ENCODE assay signal across 20 mouse cellular contexts in the genomic region with DNA sequence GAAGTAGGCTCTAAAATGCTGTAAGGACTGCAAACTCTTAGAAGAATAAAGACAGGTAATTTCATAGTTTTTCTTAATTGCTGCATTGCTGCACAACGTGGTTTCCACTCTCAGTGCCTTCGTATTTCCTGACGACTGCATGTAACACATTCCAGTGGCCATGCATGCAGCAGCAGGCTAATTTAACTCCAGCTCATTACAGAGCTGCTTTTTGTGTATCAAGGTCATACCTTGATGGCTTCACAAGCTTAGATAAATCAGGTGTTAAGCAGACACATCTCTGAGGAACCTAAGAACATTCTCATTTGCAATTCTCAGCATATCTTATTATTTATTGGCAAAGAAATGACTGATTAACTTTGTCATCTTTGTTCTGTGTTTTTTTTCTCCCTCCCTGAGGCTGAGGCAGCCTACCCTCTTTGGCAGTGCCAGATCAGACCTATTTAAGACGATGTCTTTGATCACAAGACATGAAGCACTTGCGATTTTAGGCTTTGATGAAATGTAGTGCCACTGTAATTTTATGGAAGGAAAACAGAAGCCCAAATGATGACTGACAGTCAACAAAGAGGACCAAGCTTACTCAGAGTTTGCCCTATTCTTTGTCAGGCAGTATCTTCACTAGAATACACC. TPM values are rescaled to one million over a fixed set of nuclear protein-coding genes. Genes with fewer than 3 reads are reported as not detected.
DNase-seq lines count a peak whose midpoint lies in the region; ATAC-seq lines count a peak whose summit lies in the region.
"Had no signal": no experiment of that assay in that cellular context is flagged by ENCODE, and none has a peak within 500 bp of the region (broad histone marks: within the 10 kb centered on the region; RNA-seq: fewer than 3 reads in every experiment).

No protein-coding gene starts in this region.

- H3K4me2 ChIP-seq in hindbrain, embryonic 14.5 days (replicated peaks), result no peak overlapping the region
- no peak overlapping the region for H3K4me2 ChIP-seq in hindbrain, embryonic 16.5 days (ENCODE audit: low read length)
- no peak overlapping the region for H3K4me2 ChIP-seq in neural tube, embryonic 13.5 days
- no peak overlapping the region for H3K4me2 ChIP-seq in hindbrain, embryonic 15.5 days
- H3K4me2 ChIP-seq: embryonic facial prominence, embryonic 12.5 days; forebrain, embryonic 12.5 days; heart, embryonic 11.5 days; heart, embryonic 15.5 days had no signal

- H3K9ac ChIP-seq in hindbrain, embryonic 14.5 days, result no peak overlapping the region
- H3K9ac ChIP-seq in hindbrain, embryonic 16.5 days (ENCODE audit: low read depth, low read length), result no peak overlapping the region
- H3K9ac ChIP-seq in neural tube, embryonic 13.5 days, result no peak overlapping the region
- H3K9ac ChIP-seq in hindbrain, embryonic 15.5 days, result no peak overlapping the region
- H3K9ac ChIP-seq: embryonic facial prominence, embryonic 12.5 days; forebrain, embryonic 12.5 days; forebrain, postnatal 0 days; heart, embryonic 15.5 days had no signal

- DNase-seq in hindbrain, embryonic 14.5 days (ENCODE audit: low spot score), result no peak
- DNase-seq in neural tube, embryonic 10.5 days (ENCODE audit: extremely low spot score, low spot score), result no peak
- DNase-seq in ovary, postnatal 10 days (ENCODE audit: low spot score), result no peak
- DNase-seq in embryo, embryonic 10.5 days (ENCODE audit: low spot score), result no peak
- DNase-seq: adrenal gland, postnatal 10 days; cerebellum, adult 11-12 months; cerebellum, adult 9-11 months; cerebellum, postnatal 36 days; forebrain, postnatal 0 days; gastrocnemius, postnatal 14 days; heart, adult 2 months; heart, postnatal 14 days; kidney, adult 11 months had no signal

- H3K4me1 ChIP-seq in hindbrain, embryonic 14.5 days (replicated peaks; ENCODE audit: control insufficient read depth, insufficient read depth, low read length), result peaks cover 22% of the 10 kb centered on the region; the same call in 1 of the 2 replicates
- peaks cover 2% of the 10 kb centered on the region; the same call in 1 of the 2 replicates for H3K4me1 ChIP-seq in hindbrain, embryonic 16.5 days (ENCODE audit: control insufficient read depth, insufficient read depth, low read depth, low read length)
- H3K4me1 ChIP-seq in neural tube, embryonic 13.5 days (replicated peaks), result peaks cover 8% of the 10 kb centered on the region; the same call in 1 of the 2 replicates
- H3K4me1 ChIP-seq in hindbrain, embryonic 15.5 days (replicated peaks), result 0 out of 2 replicates have a peak, but pooled peaks cover 8% of the 10 kb centered on the region
- H3K4me1 ChIP-seq: forebrain, embryonic 12.5 days had no signal

- no peaks in the 10 kb centered on the region for H3K9me3 ChIP-seq in hindbrain, embryonic 14.5 days (ENCODE audit: control insufficient read depth, low read length)
- no peaks in the 10 kb centered on the region for H3K9me3 ChIP-seq in hindbrain, embryonic 16.5 days (ENCODE audit: control insufficient read depth, low read length)
- H3K9me3 ChIP-seq in neural tube, embryonic 13.5 days, result no peaks in the 10 kb centered on the region
- H3K9me3 ChIP-seq in hindbrain, embryonic 15.5 days, result no peaks in the 10 kb centered on the region
- H3K9me3 ChIP-seq: embryonic facial prominence, embryonic 12.5 days; forebrain, embryonic 12.5 days; heart, embryonic 15.5 days had no signal

- ATAC-seq in hindbrain, embryonic 14.5 days (ENCODE audit: low FRiP score), result no peak
- ATAC-seq in hindbrain, embryonic 16.5 days, result no peak
- no peak for ATAC-seq in neural tube, embryonic 13.5 days (ENCODE audit: low read depth)
- ATAC-seq in hindbrain, embryonic 15.5 days (ENCODE audit: low FRiP score, low read depth), result 0 out of 2 replicates have a peak, but pooled peaks have one; percentile 24
- ATAC-seq: forebrain, postnatal 0 days had no signal

- H3K27me3 ChIP-seq in hindbrain, embryonic 14.5 days (ENCODE audit: control insufficient read depth, insufficient read depth, low read length), result no peaks in the 10 kb centered on the region
- no peaks in the 10 kb centered on the region for H3K27me3 ChIP-seq in hindbrain, embryonic 16.5 days (replicated peaks; ENCODE audit: control insufficient read depth, insufficient read depth, low read length)
- H3K27me3 ChIP-seq in neural tube, embryonic 13.5 days, result no peaks in the 10 kb centered on the region
- H3K27me3 ChIP-seq in hindbrain, embryonic 15.5 days, result no peaks in the 10 kb centered on the region
- H3K27me3 ChIP-seq: embryonic facial prominence, embryonic 12.5 days; forebrain, embryonic 12.5 days; heart, embryonic 15.5 days had no signal

- 51% methylated on average over 5 of the region's 5 CpGs for WGBS in hindbrain, embryonic 14.5 days
- 46% methylated on average over 5 of the region's 5 CpGs for WGBS in hindbrain, embryonic 16.5 days
- 63% methylated on average over 5 of the region's 5 CpGs for WGBS in neural tube, embryonic 13.5 days
- WGBS in hindbrain, embryonic 15.5 days, result 54% methylated on average over 5 of the region's 5 CpGs

- peak overlapping the region; percentile 63 for H3K27ac ChIP-seq in hindbrain, embryonic 14.5 days
- H3K27ac ChIP-seq in hindbrain, embryonic 16.5 days (ENCODE audit: low read depth, low read length), result no peak overlapping the region
- H3K27ac ChIP-seq in neural tube, embryonic 13.5 days (replicated peaks), result 0 out of 2 replicates have a peak overlapping the region, but pooled peaks have one; percentile 49
- peak overlapping the region; percentile 53; the same call in 1 of the 2 replicates for H3K27ac ChIP-seq in hindbrain, embryonic 15.5 days (replicated peaks)
- H3K27ac ChIP-seq: embryonic facial prominence, embryonic 12.5 days; forebrain, embryonic 12.5 days; heart, adult 2 months; heart, embryonic 15.5 days had no signal

- peaks cover 11% of the 10 kb centered on the region; the same call in 1 of the 2 replicates for H3K36me3 ChIP-seq in hindbrain, embryonic 14.5 days (replicated peaks; ENCODE audit: control insufficient read depth, insufficient read depth)
- no peaks in the 10 kb centered on the region for H3K36me3 ChIP-seq in hindbrain, embryonic 16.5 days (ENCODE audit: control insufficient read depth, insufficient read depth, low read length)
- peaks cover 9% of the 10 kb centered on the region; the same call in 1 of the 2 replicates for H3K36me3 ChIP-seq in neural tube, embryonic 13.5 days
- H3K36me3 ChIP-seq in hindbrain, embryonic 15.5 days, result no peaks in the 10 kb centered on the region
- H3K36me3 ChIP-seq: embryonic facial prominence, embryonic 12.5 days; heart, embryonic 15.5 days had no signal

- H3K4me3 ChIP-seq in hindbrain, embryonic 14.5 days (replicated peaks; ENCODE audit: low read length), result no peak overlapping the region
- H3K4me3 ChIP-seq in hindbrain, embryonic 16.5 days (ENCODE audit: low read length), result no peak overlapping the region
- H3K4me3 ChIP-seq in neural tube, embryonic 13.5 days, result no peak overlapping the region
- H3K4me3 ChIP-seq in hindbrain, embryonic 15.5 days, result no peak overlapping the region
- H3K4me3 ChIP-seq: embryonic facial prominence, embryonic 12.5 days; forebrain, embryonic 12.5 days; heart, adult 2 months; heart, embryonic 15.5 days had no signal

RNA-seq across cellular contexts. Expression of gene Mab21l1, which starts 32.8 kb away (rescaled TPM):
- 131 and 149 TPM in 2 replicates for polyA plus RNA-seq in hindbrain, embryonic 14.5 days (2014; fragmentation: Nextera tagmentation; extraction: Ambion mirVana)
- 160 TPM in 2 replicates for polyA plus RNA-seq in hindbrain, embryonic 16.5 days (2015; fragmentation: Nextera tagmentation; extraction: Ambion mirVana)
- 80.7 and 96.6 TPM in 2 replicates for polyA plus RNA-seq in neural tube, embryonic 13.5 days (2015; fragmentation: Nextera tagmentation; extraction: Ambion mirVana)
- polyA plus RNA-seq in hindbrain, embryonic 15.5 days (2015; fragmentation: Nextera tagmentation; extraction: Ambion mirVana), result 169 and 177 TPM in 2 replicates
